Mouse (Mus musculus): ENCODE data around the gene Hoga1. TPM values are rescaled to one million over a fixed set of nuclear protein-coding genes. Genes with fewer than 3 reads are reported as not detected.

Gene Hoga1
- polyA plus RNA-seq, 1 experiment from 2014 or later: 1.3 TPM

DNA sequence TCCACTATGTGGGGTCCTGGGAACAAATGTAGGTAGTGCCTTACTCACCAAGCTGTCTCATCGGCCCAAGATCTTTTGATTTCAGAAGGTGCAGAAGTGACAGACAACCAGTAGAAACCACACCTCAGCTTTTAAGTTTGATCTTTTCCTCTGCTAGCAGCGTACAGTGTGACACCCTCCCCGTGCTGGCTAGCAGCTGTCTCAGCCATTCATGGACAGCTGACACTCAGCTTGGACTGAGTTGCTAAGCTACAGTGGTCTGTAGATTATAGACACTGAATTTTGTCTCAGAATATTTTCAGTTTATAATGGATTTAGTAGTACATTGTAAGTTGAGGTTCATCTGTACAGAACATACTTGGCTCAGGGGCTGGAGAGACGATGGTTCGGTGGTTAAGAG lies 14.3 kb upstream of the Hoga1 start:
- WGBS: 76% methylated on average over 5 of the region's 5 CpGs
- Histone ChIP-seq H3K4me3 (no peak overlapping the region), H3K36me3 (peaks cover 9% of the 10 kb centered on the region; the same call in 1 of the 2 replicates), H3K9me3 (no peaks in the 10 kb centered on the region), H3K27ac (no peak overlapping the region), H3K4me1 (peaks cover 19% of the 10 kb centered on the region), H3K9ac (no peak overlapping the region), H3K27me3 (no peaks in the 10 kb centered on the region), H3K4me2 (replicated peaks) (no peak overlapping the region)
- ATAC-seq (ENCODE audit: insufficient number of reproducible peaks, insufficient read depth, low FRiP score, low TSS enrichment): no peak

DNA sequence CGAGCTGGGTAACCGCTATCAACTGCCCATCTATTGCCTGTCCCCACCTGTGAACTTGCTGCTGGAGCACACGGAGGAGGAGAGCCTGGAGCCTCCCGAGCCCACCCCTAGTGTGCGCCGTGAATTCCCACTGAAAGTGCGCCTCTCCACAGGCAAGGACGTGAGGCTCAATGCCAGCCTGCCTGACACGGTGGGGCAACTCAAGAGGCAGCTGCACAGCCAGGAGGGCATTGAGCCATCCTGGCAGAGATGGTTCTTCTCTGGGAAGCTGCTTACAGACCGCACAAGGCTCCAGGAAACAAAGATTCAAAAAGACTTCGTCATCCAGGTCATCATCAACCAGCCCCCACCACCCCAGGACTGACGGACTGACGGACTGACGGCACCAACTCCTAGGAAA lies 11.8 kb upstream of the Hoga1 start:
- peak overlapping the region; percentile 21; the same call in 1 of the 2 replicates for H3K9ac ChIP-seq
- peaks cover 19% of the 10 kb centered on the region for H3K4me1 ChIP-seq
- no peaks in the 10 kb centered on the region for H3K9me3 ChIP-seq
- 85% methylated on average over 14 of the region's 14 CpGs for WGBS
- no peak overlapping the region for H3K4me3 ChIP-seq
- H3K4me2 ChIP-seq (replicated peaks): no peak overlapping the region
- no peak for ATAC-seq (ENCODE audit: insufficient number of reproducible peaks, insufficient read depth, low FRiP score, low TSS enrichment)
- H3K27ac ChIP-seq: 0 out of 2 replicates have a peak overlapping the region, but pooled peaks have one; percentile 7
- H3K27me3 ChIP-seq: no peaks in the 10 kb centered on the region
- H3K36me3 ChIP-seq: peaks cover 9% of the 10 kb centered on the region; the same call in 1 of the 2 replicates

DNA sequence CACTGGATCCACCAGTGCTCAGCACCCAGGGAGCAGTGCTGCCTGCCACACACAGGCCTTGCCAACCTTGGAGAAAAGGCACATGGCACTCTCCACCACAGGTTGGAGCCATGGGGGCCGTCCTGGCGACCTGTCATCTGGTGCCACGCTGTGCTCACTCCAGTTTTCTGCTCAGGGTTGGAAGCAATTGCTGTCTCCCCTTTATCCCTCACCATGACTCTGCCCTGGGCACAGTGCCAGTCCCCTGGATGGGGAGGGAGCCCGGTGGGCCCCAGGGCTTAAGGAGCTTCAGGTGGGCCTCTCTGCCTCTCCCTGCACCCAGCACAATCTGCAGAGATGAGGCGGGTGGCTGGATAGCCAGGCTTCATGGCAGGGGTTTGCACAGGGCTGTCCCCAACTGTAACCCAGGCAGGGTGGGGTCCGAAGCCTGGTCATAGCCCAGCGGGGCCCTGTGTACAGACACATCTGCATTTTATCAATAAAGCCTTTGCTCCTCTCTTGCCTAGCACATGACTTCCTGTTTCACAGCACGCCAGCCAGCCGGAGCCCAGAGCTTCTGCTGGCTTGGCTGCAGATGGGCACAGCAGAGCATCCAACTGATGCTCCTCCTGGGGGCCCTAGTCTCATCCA lies 11.1 kb upstream of the Hoga1 start:
- H3K9ac ChIP-seq: peak overlapping the region; percentile 21; the same call in 1 of the 2 replicates
- 53% methylated on average over 9 of the region's 9 CpGs for WGBS
- H3K36me3 ChIP-seq: peaks cover 9% of the 10 kb centered on the region; the same call in 1 of the 2 replicates
- no peak overlapping the region for H3K4me2 ChIP-seq (replicated peaks)
- H3K4me3 ChIP-seq: no peak overlapping the region
- ATAC-seq (ENCODE audit: insufficient number of reproducible peaks, insufficient read depth, low FRiP score, low TSS enrichment): no peak
- H3K4me1 ChIP-seq: peaks cover 19% of the 10 kb centered on the region
- H3K27me3 ChIP-seq: no peaks in the 10 kb centered on the region
- no peaks in the 10 kb centered on the region for H3K9me3 ChIP-seq
- H3K27ac ChIP-seq: peak overlapping the region; percentile 7; the same call in 1 of the 2 replicates

DNA sequence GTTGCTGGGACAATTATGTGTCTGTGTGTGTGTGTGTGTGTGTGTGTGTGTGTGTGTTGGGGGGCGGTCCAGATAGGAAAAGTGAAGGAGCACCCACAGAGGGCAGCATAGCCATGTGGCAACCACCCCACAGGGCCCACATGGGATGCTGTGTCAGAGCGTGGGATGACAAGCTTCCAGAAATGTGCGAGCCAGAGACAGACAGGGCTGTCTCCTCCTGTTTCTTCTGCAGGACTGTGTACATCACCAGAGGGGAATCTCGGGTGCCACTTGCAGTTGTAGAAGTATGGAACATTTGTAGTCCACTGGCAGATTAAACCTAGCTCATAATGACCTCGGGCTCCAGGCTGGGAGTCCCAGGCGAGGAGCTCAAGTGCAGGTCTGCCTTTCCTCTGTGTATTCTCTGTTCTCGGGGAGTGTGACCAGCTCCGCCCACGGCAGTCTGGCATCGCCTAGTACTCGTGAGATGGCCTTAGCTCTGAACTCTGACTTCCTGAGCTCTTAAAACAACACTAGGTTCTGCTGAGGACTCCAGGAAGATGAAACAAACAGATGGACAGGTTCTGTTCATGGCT lies 10.4 kb upstream of the Hoga1 start:
- Histone ChIP-seq H3K27me3 (peaks cover 3% of the 10 kb centered on the region), H3K4me2 (replicated peaks) (no peak overlapping the region), H3K4me3 (no peak overlapping the region), H3K9ac (0 out of 2 replicates have a peak overlapping the region, but pooled peaks have one; percentile 19), H3K27ac (peak overlapping the region; percentile 7; the same call in 1 of the 2 replicates), H3K9me3 (no peaks in the 10 kb centered on the region), H3K4me1 (peaks cover 19% of the 10 kb centered on the region), H3K36me3 (peaks cover 9% of the 10 kb centered on the region; the same call in 1 of the 2 replicates)
- peak; percentile 42; the same call in 1 of the 2 replicates for ATAC-seq (ENCODE audit: insufficient number of reproducible peaks, insufficient read depth, low FRiP score, low TSS enrichment)
- WGBS: 45% methylated on average over 11 of the region's 11 CpGs

DNA sequence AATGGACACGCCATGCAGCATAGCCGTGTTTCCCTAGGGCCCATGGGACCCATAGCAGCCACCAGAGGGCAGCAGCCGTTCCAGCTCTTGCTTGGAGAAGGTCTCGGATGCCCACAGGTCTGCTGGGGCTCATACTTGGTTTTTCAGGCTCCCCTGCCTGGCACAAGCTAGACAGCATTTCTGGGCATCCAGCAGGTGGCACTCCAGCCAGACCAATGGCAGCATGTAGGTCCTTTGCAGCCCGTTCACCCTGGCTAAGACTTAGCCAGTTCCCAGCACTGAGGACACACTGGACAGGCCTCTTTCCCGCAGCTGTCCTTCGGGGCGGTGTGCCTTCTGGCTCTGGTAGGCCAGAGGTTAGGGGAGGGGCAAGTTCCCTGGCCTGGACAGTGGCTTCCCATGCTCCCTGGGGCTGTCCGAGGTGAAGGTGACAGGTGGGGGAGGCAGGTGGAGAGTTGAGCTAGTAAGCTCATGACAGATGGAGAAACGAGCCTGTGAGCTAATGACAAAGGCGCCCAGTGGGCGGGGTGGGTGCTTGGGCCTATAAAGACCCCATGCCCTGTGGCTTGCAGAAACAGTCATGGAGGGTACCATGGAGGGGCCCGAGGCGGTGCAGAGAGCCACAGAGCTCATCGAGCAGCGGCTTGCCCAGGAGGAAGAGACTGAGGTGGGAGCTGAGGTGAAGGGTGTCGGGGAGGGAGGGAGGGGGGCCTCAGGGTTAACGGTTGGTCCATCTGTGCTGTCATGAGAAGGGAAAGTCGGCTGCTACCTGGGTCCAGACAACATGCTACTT lies 9.8 kb upstream of the Hoga1 start, which contains the start of gene Ankrd2:
Gene Ankrd2 (plus strand): TSS at position 545 of the 793 bp plus-strand sequence.
- H3K27ac ChIP-seq: no peak within 1 kb of the TSS
- H3K36me3 ChIP-seq: peaks cover 9% of the 10 kb centered on the region; the same call in 1 of the 2 replicates
- H3K27me3 ChIP-seq: peaks cover 8% of the 10 kb centered on the region
- no peak within 1 kb of the TSS for H3K4me2 ChIP-seq (replicated peaks)
- H3K9ac ChIP-seq: no peak within 1 kb of the TSS
- H3K4me1 ChIP-seq: peaks cover 19% of the 10 kb centered on the region
- WGBS: 67% methylated on average over 19 of the region's 19 CpGs
- no peak within 1 kb of the TSS for H3K4me3 ChIP-seq
- peak; percentile 50; the same call in 1 of the 2 replicates for ATAC-seq (ENCODE audit: insufficient number of reproducible peaks, insufficient read depth, low FRiP score, low TSS enrichment)
- H3K9me3 ChIP-seq: no peaks in the 10 kb centered on the region

DNA sequence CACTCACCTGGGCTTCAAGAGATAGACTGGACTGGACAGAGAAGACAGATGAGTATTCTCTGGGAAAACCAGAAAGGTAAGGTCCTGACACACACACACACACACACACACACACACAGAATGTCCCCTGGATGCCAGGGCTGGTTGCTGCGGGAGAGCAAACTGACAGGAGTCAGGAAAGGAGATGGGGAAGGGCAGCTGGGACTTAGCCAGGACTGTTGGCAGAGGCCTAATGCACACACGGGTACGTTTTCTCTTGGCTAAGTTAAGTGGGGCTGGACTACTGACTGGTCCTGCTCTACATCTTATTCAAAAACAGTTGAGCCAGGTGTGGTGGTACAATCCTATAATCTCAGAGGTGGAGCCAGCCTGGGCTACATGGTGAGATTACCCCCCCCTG lies 9.1 kb upstream of the Hoga1 start:
- Histone ChIP-seq H3K9ac (no peak overlapping the region), H3K27me3 (peaks cover 8% of the 10 kb centered on the region), H3K4me2 (replicated peaks) (no peak overlapping the region), H3K4me3 (no peak overlapping the region), H3K4me1 (peaks cover 19% of the 10 kb centered on the region), H3K36me3 (peaks cover 9% of the 10 kb centered on the region; the same call in 1 of the 2 replicates), H3K9me3 (no peaks in the 10 kb centered on the region), H3K27ac (no peak overlapping the region)
- WGBS: 80% methylated on average over 3 of the region's 3 CpGs
- ATAC-seq (ENCODE audit: insufficient number of reproducible peaks, insufficient read depth, low FRiP score, low TSS enrichment): no peak

DNA sequence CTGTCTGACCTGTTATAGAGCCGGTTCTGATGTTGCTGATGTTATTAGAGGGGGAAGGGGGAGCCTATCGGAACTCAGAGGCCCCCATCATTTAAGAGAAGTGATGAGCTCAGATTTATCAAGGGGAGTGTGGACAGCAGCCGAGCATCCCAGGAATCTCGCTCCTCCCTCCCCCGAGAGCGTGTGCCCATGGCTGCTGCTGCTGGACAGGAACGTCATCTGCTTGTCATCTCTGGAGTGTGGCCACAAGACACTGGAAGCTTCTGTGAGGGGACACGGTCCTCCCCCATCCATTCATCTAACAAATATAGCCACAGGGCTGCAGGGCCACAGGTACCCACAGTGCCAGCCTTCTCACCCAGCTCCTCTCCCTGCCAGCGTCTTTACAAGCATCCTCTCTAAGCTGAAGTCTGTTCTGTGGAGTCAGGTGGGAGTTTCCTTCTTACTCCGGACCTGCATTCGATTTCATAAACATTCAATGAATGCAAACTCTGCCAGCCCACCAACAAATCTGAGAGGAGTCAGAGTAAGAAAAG lies 8.2 kb upstream of the Hoga1 start:
- Histone ChIP-seq H3K36me3 (peaks cover 9% of the 10 kb centered on the region; the same call in 1 of the 2 replicates), H3K4me2 (replicated peaks) (no peak overlapping the region), H3K27ac (no peak overlapping the region), H3K4me3 (no peak overlapping the region), H3K27me3 (peaks cover 8% of the 10 kb centered on the region), H3K9me3 (no peaks in the 10 kb centered on the region), H3K9ac (no peak overlapping the region), H3K4me1 (peaks cover 19% of the 10 kb centered on the region)
- ATAC-seq (ENCODE audit: insufficient number of reproducible peaks, insufficient read depth, low FRiP score, low TSS enrichment): no peak
- WGBS: 73% methylated on average over 11 of the region's 11 CpGs

DNA sequence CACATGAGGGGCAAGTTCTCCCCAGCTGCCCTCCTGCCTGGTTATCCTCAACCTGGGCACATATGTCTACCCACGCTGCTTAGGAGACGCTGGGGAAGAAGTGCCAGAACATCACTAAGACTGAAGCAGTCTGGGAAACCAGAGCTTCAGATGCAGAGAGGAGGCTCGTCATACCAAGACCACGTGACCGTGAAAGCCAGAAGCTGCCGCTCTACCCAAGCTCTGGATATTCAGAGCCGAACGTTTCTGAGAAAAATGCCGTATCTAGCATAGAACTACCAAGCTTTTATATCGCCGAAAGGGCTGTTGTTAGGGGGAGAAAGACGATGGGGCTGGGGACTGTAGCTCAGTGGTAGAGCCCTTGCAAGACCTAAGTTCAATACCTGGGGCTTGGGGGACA lies 7.1 kb upstream of the Hoga1 start:
- H3K4me1 ChIP-seq: peaks cover 19% of the 10 kb centered on the region
- WGBS: 91% methylated on average over 12 of the region's 12 CpGs
- no peak for ATAC-seq (ENCODE audit: insufficient number of reproducible peaks, insufficient read depth, low FRiP score, low TSS enrichment)
- H3K36me3 ChIP-seq: peaks cover 9% of the 10 kb centered on the region; the same call in 1 of the 2 replicates
- H3K4me2 ChIP-seq (replicated peaks): no peak overlapping the region
- H3K9ac ChIP-seq: no peak overlapping the region
- no peak overlapping the region for H3K4me3 ChIP-seq
- peaks cover 8% of the 10 kb centered on the region for H3K27me3 ChIP-seq
- H3K27ac ChIP-seq: no peak overlapping the region
- no peaks in the 10 kb centered on the region for H3K9me3 ChIP-seq

DNA sequence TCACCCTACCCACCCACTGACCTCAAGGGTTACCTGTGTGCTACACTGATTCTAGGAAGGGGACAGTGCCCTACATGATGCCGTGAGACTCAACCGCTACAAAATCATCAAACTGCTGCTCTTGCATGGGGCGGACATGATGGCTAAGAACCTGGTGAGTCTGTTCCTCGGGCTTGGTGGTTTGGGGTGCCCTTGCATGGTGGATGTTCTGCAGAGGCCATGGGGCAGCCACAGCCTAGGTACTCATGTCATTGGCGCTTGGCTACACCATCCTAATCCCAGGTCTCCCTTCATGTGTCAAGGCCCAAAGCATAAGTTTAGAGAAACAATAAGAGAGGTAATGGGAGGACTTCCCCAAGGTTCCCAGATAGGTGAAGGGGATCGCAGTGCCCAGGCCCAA lies 1.4 kb upstream of the Hoga1 start:
- Histone ChIP-seq H3K4me2 (replicated peaks) (no peak overlapping the region), H3K9me3 (no peaks in the 10 kb centered on the region), H3K27me3 (peaks cover 8% of the 10 kb centered on the region), H3K9ac (no peak overlapping the region), H3K4me1 (peaks cover 7% of the 10 kb centered on the region), H3K27ac (no peak overlapping the region), H3K36me3 (no peaks in the 10 kb centered on the region), H3K4me3 (no peak overlapping the region)
- WGBS: 92% methylated on average over 6 of the region's 6 CpGs
- ATAC-seq (ENCODE audit: insufficient number of reproducible peaks, insufficient read depth, low FRiP score, low TSS enrichment): no peak

DNA sequence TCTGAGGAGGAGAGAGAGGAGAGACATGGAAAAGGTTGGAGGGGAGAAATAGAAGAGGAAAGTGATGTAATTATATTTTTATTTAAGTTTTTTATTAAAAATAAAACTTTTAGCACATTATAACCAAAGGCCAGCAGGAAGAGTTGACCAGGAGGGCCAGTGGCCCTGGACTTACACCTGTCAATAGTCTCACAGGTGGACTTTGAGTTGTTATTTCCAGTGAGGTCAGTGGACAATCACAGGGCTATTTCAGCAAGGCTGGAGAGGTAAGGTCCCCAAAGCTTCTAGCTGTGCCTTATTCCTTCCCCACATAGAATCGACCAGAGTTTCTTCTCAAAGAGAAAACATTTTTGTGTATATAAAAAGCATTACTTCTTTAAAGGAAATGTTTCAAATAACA lies 4.8 kb downstream of the Hoga1 start:
- H3K27ac ChIP-seq: no peak overlapping the region
- peaks cover 7% of the 10 kb centered on the region for H3K4me1 ChIP-seq
- no peaks in the 10 kb centered on the region for H3K36me3 ChIP-seq
- no peaks in the 10 kb centered on the region for H3K9me3 ChIP-seq
- H3K9ac ChIP-seq: no peak overlapping the region
- no peak overlapping the region for H3K4me2 ChIP-seq (replicated peaks)
- no peak for ATAC-seq (ENCODE audit: insufficient number of reproducible peaks, insufficient read depth, low FRiP score, low TSS enrichment)
- WGBS: 94% methylated on average over 1 of the region's 1 CpGs
- no peaks in the 10 kb centered on the region for H3K27me3 ChIP-seq
- no peak overlapping the region for H3K4me3 ChIP-seq

DNA sequence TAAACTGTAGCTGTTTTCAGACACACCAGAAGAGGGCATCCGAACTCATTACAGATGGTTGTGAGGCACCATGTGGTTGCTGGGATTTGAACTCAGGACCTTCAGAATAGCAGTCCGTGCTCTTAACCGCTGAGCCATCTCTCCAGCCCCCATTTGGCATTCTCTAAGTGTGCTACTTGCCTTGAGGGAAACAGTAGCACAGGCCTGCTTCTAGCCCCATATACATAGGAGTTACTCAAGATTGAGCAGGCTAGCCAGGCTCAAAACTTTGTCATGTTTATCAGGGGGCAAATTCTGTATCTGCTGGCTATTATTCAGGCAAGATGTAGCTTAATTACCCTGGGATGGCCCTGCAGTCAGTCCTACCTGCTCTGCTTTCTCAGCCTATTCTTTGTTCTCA lies 5.9 kb downstream of the Hoga1 start:
- Histone ChIP-seq H3K36me3 (no peaks in the 10 kb centered on the region), H3K4me2 (replicated peaks) (no peak overlapping the region), H3K27ac (no peak overlapping the region), H3K4me3 (no peak overlapping the region), H3K27me3 (no peaks in the 10 kb centered on the region), H3K9me3 (no peaks in the 10 kb centered on the region), H3K4me1 (no peaks in the 10 kb centered on the region), H3K9ac (no peak overlapping the region)
- no peak for ATAC-seq (ENCODE audit: insufficient number of reproducible peaks, insufficient read depth, low FRiP score, low TSS enrichment)
- WGBS: 81% methylated on average over 3 of the region's 3 CpGs
